Mouse (Mus musculus) central nervous system, embryonic 18 days (tissue): ENCODE measurements around the gene Zwint. TPM values are rescaled to one million over a fixed set of nuclear protein-coding genes. Genes with fewer than 3 reads are reported as not detected.

Source experiments
- polyA plus RNA-seq: library from polyadenylated mRNA; depleted of rRNA; stranded (reverse); fragments of >200 nt; gene quantifications from 2 replicates; pipeline ENCODE4 v1.2.3, GENCODE M21; 2012; rRNA removed

Gene Zwint
- 720 and 793 TPM in 2 replicates for polyA plus RNA-seq

GRCm38 (mm10) chr10:72654270-72655016, at the start of gene Zwint:
TSS of gene Zwint (plus strand) at chr10:72654845.

